Mouse (Mus musculus) T-cell, adult 2 months (primary cell): Measurements from ENCODE around the gene Wnt2b.

Source experiments
- DNase-seq: peaks from one replicate; pipeline ENCODE4 v3.0.0; 2022; ENCODE audit warnings: low spot score

Gene Wnt2b

GRCm38 (mm10) chr3:104896141-104896540 is 65.6 kb downstream of the Wnt2b start:
- DNase-seq: no peak
